Mouse (Mus musculus) urinary bladder, adult 18-20 months (tissue): ENCODE data around the gene Cic.

Experiments used
- DNase-seq, 2 experiments: peaks; one replicate each; pipeline ENCODE4 v3.0.0; 2022; ENCODE audit warnings: low spot score in 2 of 2, mixed read lengths in 2 of 2

Gene Cic

DNA sequence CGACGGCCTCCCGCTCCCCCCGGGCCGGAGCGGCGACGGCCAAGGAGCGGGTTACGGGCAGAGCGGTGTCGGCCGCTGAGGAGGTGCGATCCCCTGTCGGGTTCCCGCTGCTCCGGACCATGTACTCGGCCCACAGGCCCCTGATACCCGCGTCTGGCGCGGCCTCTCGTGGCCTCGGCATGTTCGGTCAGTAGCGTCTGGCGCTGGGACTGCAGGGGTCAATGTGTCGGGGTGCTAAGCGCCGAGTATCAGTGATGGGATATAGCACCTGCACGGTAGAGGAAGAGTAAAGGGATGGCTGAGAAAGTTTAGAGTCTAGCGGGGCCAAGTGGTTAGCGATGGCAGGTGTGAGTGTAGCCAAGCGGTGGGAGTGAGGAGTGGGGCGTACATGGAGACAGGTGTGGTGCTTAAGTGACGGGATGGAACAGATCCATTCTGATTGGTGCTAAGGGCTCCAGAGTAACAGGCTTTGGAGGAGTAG lies 15.3 kb downstream of the Cic start:
- DNase-seq, result peak in 1 of 2 experiments; percentile 49

DNA sequence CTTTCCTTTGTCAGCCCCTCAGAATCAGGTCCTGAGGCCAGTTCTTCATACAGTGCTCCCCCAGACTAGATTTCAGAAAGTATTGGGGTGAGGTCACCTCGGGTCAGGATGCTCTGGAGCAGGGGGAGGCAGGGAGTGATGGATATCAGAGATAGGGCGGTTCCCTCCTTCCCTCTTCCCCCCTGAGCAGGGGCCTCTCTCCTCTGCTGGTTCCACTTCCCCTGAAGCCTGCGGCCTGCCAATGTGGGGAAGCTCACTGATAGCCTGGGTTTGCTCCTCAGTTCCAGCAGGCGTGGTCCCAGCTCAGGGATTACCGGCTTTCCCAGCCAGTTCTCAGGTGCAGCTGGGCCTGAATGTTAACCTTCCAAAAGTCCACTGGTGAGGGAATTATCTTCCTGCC lies 16.1 kb downstream of the Cic start:
- DNase-seq, result no peak

DNA sequence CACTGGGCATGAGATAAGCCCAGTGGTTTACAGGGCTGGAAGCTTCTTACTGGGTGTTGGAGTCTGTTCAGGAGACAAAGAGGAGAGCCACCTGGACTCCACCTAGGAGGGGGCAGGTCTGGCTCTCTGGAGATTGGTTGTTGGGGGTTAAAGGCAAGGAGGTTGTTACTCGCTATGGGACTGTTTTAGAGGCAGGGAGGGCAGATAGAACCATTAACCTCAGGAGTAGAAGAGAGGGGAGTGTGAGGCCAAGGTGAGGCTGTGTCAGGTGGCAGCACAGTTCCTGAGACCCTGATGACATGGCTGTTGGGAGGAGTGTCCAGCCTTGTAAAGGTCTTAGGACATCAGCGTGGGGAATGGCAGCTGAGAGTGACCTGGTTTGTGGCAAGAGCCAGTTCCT lies 16.7 kb downstream of the Cic start:
- DNase-seq, result no peak

DNA sequence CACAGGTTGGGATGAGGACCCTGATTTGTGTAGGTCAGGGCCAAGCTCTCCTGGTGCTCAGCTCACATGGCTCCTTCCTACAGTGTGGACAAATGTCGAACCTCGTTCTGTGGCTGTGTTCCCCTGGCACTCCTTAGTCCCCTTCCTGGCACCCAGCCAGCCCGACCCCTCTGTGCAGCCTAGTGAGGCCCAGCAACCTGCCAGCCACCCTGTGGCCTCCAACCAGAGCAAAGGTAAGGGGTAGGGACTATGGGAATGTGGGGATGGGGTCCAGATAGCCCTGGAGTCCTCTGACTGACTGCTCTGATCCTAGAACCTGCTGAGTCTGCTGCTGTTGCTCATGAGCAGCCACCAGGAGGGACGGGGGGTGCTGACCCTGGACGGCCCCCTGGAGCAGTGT lies 17.3 kb downstream of the Cic start:
- no peak for DNase-seq

DNA sequence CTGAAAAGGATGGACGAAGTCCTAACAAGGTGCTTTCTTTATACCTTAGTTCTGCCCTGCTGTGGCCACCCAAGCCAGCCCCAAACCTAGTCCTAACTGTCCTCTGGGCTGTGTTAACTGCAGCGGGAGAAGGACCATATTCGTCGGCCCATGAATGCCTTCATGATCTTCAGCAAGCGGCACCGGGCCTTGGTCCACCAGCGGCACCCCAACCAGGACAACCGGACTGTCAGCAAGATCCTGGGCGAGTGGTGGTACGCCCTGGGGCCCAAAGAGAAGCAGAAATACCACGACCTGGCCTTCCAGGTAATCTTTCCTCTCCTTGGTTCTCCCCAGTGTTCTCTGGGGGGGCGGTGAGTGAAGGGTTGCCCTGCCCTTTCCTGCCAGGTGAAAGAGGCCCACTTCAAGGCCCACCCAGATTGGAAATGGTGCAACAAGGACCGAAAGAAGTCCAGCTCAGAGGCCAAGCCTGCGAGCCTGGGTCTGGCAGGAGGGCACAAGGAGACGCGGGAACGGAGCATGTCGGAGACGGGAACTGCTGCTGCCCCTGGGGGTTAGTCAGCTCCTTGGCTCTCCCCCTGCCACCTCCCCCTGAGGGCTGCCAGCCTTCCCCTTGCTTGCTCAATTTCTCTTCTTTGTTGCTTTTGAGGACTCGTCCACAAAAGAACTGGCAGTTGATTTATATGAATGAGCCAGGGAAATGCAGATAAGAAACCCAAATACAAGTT lies 18.2 kb downstream of the Cic start:
- DNase-seq, result no peak

DNA sequence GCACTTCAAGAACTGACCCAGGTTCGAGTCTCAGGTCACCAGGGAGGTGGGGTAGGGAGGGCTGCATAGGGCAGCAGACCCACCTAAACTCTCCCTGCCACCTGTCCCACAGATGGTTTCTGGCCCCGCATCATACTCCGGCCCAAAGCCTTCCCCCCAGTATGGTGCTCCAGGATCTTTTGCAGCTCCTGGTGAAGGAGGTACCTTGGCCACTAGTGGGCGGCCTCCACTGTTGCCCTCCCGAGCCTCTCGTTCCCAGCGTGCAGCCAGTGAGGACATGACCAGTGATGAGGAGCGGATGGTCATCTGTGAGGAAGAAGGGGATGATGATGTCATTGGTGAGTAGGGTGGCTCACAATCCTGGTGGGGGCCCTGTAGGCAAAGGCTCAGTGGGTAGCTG lies 19.5 kb downstream of the Cic start:
- DNase-seq, result no peak

DNA sequence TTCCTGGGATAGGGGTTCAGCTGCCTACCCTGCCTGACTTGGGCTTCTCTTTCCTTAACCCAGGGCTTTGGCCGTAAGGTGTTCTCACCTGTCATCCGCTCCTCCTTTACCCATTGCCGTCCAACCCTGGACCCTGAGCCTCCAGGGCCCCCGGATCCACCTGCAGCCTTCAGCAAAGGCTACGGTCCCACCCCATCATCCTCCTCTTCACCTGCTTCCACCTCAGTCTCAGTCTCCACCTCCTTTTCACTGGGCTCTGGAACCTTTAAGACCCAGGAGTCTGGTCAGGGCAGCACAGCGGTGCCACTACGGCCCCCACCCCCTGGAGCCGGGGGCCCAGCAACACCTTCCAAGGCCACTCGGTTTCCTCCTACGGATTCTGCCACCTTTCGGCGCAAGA lies 20.5 kb downstream of the Cic start:
- no peak for DNase-seq

DNA sequence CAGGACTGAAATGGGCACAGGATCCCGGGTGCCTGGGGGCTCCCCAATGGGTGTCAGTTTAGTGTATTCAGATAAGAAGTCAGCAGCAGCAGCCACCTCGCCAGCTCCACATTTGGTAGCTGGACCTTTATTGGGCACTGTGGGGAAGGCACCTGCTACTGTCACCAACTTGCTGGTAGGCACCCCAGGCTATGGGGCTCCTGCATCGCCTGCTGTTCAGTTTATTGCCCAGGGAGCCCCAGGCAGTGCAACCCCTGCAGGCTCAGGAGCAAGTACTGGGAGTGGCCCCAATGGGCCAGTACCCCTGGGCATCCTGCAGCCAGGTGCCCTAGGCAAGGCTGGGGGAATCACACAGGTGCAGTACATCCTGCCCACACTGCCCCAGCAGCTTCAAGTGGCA lies 21.2 kb downstream of the Cic start:
- DNase-seq, result no peak

DNA sequence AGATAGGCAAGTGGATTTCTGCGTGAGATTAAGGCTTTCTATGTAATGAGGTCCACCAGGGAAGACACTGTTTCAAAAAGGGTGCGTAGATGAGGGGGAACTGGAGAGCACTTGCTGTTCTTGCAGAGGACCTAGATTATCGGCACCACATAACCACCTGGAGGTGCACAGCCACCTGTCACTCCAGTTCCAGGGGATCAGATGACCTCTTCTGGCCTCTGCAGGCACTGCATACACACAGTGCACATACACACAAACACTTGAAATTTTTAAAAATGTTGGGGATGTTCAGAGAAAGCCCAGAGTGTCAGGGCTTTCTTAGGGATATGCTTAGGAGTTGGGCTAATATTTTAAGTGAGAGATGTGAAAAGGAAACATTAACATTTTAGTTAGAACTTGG lies 22.4 kb downstream of the Cic start:
- DNase-seq, result no peak

DNA sequence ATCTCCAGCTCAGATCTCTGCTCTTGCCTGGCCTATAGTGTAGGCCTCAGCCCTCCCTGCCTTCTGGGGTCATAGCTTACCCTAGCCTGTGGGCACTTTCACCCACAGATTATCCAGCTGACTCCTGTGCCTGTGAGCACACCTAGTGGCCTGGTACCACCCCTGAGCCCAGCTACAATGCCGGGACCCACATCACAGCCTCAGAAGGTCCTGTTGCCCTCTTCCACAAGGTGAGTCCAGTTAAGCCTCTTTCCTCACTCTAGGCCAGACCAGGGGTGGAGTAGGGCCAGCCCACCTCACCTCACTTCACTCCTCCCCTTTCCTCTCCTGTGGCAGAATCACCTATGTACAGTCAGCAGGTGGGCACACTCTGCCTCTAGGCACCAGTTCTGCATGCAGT lies 23.0 kb downstream of the Cic start:
- DNase-seq, result no peak

DNA sequence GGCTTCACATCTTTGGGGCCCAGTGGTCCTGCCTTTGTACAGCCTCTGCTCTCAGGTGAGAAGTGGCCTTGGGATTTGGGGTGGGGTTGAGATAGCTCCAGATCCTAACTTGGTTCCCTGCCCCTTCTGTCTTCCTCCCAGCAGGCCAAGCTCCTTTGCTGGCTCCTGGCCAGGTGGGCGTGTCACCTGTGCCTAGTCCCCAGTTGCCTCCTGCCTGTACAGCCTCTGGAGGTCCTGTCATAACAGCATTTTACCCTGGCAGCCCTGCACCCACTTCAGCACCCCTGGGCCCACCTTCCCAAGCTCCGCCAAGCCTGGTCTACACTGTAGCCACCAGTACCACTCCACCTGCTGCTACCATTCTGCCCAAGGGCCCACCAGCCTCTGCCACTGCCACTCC lies 23.4 kb downstream of the Cic start:
- DNase-seq, result no peak

DNA sequence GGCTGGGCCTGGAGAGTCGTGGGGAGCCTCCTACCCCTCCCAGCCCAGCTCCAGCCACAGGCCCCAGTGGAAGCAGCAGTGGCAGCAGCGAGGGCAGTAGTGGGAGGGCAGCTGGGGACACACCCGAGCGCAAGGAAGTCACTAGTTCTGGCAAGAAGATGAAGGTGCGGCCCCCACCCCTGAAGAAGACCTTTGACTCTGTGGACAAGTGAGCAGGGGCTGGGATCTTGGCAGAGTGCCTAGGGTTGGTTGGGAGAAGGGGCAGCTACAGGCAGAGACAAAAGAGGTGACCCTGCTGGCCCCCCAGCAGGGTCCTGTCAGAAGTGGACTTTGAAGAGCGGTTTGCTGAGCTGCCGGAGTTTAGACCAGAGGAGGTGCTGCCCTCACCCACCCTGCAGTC lies 24.6 kb downstream of the Cic start:
- no peak for DNase-seq

DNA sequence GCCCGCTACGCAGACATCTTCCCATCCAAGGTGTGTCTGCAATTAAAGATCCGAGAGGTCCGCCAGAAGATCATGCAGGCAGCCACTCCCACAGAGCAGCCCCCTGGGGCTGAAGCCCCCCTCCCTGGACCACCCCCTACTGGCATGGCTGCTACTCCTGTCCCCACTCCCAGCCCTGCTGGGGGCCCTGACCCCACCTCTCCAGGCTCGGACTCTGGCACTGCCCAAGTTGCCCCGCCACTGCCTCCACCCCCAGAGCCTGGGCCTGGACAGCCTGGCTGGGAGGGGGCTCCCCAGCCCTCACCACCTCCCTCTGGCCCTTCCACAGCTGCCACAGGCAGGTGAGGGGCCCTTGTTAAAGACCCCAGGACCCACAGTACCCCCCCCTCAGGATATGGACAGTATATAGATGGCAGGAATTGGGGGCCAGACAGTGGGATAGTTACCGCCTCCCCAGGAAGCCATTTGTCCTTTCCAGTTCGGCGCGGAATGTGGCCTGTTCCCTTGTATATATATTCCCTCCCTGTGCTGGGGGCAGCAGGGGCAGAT lies 25.8 kb downstream of the Cic start:
- no peak for DNase-seq

DNA sequence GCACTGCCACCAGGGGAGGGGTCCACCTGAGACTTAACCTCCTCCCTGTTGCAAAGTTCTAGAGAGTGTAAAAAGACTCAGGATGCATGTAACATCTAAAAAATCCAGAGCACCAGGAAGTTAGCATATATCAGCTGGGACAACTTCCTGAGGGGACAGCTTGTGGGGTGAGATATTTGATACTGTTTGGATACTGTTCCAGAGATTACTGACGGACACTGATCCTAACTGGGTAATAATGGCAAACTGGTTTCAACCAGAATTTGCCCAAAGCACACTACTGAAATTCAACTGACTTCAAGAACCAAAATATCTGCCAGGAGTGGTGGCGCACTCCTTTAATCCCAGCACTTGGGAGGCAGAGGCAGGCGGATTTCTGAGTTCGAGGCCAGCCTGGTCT lies 27.0 kb downstream of the Cic start:
- no peak for DNase-seq

DNA sequence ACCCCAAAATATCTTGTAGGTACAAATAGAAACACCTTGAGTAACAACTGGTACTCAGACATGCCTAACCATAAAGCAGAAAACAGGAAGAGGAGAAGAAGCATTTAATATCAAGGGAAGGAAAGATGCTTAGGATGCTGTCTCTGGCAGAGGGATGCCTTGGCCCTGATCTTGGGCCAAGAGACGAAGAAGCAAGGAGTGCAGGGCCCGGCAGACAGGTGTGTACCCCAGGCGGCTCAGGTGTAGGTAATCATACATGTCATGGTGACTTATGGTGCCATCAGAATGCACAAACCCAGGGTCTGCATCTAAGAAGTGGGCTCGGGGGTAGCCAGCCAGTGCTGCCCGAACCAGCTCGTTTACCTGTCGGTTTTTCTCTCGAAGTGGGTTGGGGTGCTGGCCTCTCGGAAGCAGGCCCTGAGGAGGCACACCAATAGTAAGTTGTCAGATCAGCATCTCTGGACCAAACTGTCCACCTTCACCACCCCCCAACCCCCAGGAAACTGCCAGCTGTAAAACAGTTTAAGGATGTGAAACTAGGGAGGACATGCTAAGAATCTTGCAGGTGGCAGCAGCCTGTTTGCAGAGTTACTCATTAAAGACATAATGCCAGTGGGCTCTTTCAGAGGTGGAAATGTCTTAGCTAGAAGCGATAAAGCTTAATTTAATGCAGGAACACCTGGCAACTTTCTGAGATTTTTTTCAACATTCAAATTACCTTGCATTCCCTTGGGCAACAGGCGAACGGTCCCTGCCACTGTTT lies 27.6 kb downstream of the Cic start:
- DNase-seq, result no peak

DNA sequence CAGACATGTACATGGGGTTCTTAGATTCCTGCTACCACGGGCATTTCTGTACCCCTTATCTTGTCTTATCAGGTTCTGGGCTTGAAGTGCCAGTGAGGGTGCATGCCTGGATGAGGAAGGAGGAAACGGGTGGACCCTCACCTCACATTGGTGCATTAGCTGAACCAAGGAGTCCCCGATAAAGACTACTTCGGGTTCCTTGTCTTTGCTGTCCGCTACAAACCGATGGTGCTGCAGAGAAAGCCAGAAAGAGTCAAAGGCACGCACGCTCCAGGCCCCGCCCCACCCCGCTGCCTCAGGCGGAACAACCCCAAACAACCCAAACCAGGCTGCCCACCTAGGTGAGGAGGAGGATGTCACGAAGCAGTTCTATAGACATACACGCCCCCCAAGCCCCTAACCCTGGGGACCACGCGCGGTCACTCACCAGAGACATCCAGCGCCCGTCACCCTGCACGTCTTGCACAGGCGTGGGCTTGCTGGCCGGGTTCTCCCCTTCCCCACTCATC lies 29.5 kb downstream of the Cic start:
- no peak for DNase-seq

DNA sequence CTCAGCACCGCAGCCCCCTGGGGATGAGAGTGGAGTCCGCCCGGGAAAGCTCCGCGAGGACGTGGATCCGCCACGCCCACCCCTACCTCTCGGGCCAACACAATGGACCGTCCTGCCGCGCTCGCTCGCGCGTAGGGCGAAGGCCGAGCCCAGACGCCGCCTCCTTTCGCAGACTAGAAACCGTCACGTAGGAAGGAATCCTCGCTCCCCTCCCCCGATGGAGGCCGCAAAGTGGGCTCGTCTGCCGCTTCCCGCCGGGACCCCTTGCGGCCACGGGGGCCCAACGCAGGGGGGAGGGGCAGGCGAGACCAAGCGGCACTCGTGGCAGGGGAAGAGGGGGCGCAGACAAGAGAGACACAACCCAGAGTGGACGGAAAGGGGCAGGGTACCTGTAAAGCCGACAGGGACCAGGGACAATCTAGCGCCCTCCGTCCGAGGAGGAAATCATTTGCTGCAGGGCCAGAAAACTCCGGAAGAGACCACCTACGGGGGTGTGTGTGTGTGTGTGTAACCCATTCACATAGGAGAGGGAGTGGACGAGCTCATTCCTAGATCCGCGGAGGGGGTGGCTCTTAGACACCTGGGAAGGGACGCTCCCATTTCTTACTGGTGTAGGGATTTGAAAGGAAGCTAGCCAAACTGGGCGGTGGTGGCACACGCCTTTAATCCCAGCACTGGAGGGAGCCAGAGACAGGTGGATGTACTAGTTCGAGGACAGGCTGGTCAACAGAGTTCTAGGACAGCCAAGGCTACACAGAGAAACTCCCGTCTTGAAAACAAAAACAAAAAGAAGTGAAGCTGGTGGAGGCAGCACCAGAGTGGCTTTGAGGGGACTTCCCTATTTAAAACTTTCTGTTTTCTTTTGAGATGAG lies 30.2 kb downstream of the Cic start, which contains the start of gene Pafah1b3:
TSS of gene Pafah1b3 (minus strand) at position 533 of the 872 bp plus-strand sequence.
- peak; percentile 73 to 75 for DNase-seq

DNA sequence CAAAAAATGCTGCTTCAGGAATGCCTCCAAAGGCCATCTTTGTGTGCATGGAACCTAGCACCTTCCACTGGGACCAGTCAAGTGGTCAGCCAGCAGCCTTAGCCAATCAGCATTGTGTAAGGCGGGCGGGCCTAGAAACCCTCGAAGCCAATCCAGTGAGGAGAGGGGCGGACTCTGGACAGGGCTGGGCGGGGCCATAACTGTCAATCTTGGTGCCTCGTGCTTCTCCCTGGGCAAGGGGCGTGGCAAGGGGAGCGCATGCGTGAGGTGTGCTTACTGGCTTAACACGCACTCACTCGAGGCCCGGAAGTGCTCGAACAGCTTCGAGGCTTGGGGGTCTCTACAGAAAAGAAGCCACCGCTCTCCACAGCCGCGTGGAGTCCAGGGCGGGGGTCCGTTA lies 33.6 kb downstream of the Cic start, which contains the start of gene Prr19:
TSS of gene Prr19 (plus strand) at position 349 of the 400 bp plus-strand sequence.
- no peak for DNase-seq

DNA sequence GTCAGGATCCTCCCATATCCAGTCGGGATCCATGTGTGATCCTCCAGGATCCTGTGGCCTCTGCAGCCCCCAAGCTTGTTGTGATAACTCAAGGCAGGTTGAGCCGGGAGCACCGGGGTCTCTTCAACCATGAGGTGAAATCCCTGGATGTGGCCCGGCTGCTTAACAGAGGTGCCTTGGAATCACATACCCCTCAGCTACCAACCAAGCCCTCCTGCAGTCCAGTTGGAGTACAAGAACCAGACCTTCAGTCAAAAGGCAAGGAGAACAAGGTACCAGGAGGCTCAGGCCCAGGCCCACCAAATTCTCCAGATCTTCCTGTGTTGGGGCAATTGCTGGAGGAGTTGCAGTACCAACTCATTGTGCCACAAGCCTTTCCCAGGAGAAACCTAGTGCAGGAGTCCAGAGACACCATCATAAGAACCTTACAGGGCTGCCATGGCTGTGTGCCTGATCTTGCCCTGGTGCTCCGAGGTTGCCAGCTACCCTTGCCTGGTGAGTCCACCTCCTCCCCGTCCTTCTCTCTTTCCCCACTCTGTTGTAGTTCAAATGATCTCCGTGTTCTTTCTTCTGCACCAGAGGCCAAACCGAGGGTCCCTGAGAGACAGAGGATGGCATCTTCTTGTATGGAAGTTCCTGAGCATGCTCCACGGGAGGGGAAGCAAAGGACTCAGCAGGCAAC lies 35.6 kb downstream of the Cic start:
- DNase-seq, result no peak

DNA sequence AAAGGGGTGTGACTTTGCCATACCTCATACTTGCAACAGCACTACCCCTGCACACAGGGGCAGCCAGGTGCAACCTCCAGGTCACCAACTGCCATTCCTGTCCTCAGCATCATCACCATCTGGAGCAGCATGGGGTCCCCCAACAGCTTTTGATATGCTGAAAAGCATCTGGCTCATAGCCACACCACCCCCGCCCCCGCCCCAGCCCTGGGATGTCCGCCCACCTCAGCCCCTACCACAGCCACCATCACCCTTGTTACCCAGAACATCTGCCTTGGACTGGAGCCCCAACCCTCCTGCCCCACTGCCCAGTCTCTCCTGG lies 36.1 kb downstream of the Cic start:
- no peak for DNase-seq

DNA sequence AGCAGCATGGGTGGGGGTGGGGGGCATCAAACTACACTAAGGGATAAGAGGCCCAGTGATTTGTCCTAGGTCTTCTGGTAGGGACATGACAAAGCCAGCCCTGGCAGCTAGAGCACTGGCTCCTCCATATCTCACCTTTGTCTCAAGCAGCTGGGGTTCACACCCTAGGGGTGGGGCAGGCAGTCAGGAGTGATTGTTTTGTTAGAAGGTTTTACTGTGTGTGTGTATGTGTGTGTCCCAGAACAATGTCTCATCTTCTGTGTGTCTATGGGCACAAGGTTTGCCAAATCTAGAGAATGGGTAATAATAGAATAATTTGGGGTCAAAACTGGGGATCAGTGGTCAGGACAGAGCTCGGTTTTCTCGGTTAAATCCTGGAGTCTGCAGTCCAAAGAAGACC lies 38.0 kb downstream of the Cic start:
- no peak for DNase-seq
